Mouse (Mus musculus) cerebellum, adult 11-12 months (tissue): ENCODE measurements around the gene Ucma.

ENCODE experiments used
- DNase-seq: peaks from one replicate; pipeline ENCODE4 v3.0.0; 2022

Gene Ucma

DNA sequence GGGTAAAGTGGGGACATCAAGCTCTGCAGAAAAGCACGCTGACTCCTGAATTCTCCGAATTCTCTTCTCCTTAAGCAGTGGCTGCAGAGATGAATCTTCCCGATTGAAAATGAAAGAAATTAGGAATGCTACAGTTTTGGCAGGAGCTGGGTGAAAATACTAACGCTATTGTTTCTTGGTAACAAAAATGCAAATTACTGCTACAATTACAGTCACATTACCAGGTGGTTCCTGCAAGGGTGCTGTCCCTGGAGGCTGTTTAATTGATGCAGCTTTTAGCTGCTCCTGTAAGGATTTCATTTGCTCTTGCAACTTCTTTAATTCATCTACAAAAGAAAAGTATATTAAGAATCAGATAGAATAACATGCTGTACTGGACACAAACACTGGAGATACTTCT is 31.2 kb downstream of the Ucma start:
- DNase-seq = no peak

DNA sequence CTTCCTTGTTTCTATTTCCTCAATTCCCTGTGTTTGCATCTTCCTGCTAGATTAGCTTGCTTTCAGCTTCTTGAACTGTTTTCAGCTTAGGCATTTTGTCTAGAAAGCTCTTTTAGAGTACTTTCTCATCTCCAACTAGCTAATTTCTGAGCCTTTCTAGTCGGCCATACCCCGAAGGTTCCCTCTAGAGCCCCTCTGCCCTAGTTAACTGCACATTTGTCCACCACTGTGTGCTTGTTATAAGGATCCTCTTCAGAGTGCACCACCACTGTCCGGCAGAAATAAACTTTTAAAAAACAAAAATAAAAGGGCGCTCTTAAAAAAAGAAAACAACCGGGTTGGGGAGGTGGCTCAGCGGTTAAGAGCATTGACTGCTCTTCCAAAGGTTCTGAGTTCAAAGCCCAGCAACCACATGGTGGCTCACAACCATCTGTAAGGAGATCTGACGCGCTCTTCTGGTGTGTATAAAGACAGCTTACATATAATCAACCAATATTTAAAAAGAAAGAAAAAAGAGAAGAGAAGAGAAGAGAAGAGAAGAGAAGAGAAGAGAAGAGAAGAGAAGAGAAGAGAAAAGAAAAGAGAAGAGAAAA is 36.1 kb downstream of the Ucma start:
- DNase-seq = no peak

DNA sequence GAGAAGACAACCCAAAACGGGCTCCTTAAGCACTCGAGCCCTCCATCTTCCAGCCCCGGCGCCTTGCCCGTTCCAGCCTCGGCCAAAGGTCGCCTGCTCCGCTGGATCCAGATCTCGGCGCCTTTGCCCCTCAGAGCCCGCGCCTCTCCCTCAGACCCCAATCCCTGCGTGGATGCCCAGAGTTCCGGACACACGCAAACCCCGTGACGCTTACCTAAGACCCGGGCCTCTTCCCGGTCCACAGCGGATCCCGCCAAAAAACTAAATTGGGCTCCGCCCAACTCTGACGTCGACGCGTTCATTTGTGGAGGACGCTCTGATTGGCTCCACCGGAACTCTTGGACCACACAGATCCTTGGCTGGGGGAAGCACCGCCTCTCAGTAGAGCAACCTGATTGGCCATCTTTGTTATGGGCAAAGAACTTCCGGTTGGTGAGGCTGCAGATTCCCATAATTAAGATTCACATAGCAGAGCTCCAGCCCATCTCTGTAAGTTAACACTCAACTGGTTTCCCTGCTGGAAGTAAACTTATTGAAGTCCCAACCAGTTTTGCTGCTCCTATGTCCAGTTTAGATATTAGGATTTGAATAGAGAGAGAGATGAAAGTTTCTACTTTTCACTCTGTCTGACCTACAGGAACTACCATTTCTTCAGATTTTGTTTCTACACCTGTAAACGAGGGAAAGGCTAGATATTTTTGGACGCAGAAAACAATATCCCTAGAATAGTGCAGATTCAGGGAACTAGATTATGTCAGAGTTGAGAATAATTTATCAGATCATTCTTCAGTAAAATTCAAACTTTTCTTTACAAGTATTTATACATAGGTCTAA is 36.8 kb downstream of the Ucma start, which contains the start of gene Mcm10:
Gene Mcm10 (minus strand): TSS at position 301 of the 834 bp plus-strand sequence.
- DNase-seq = peak; percentile 81

DNA sequence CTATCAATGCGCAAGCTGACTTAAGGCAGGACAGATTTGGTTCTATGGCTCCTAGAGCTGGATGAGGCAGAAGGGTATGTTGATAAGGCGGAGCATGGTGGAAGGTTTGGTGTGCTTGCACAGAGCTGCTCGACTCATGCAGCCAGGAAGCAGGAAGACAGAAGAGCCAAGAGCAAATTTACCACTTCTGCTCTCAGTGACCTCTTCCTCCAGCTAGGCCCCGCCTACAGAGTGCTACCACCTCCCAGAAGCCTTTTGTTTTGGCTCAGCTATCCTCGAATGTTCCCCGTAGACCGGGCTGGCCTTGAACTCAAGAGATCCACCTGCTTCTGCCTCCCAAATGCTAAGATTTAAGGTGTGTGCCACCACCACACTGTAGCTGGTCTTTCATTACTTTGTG is 38.7 kb downstream of the Ucma start:
- no peak for DNase-seq

DNA sequence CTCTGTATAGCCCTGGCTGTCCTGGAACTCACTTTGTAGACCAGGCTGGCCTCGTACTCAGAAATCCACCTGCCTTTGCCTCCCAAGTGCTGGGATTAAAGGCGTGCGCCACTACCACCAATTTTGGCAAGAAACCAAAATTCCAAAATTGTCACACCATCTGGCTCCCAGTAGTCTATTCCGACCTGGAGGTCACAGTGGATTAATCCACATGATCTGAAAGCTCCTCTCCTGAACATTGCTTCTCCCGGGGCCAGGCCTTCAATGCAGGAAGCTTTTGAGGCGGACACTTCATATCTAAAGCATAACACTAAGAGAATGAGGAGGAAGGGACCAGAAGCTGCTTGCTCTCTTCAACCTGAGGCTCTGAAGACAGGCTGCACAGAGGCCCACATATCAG is 39.6 kb downstream of the Ucma start:
- DNase-seq = no peak

DNA sequence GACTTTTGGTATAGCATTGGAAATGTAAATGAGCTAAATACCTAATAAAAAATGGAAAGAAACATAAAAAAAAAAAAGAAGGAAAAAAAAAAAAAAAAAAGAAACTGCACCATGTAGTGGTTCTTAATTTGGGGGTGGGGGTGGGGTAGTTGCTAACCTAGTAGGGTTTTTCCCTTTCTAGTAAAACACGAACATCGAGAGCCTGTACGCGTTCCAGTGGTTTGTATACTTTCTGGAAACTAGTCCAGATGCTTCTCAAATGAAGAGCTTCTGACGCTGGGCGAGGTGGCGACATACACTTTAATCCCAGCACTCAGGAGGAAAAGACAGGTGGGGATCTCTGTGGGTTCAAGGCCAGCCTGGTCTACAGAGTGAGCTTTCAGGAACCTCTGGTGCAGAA is 41.0 kb downstream of the Ucma start:
- no peak for DNase-seq

DNA sequence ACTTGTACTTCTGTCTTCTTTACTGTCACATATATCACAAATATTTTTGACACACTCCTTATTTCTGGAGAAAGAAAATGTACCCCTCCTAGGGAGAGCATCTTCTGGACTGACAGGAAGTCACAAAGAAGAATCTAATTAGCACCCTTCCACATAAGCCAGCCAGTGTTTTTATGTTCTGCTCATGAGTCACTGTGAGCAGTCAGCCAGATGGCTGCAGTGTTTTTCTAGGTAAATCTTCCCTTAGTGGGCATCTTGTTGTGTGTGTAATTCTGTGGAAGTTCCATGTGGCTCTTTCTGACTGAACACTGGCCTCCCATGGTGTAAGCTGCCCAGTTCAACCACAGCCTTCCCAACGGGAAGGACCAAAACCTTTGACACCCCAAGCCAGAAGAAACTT is 43.8 kb downstream of the Ucma start:
- no peak for DNase-seq

DNA sequence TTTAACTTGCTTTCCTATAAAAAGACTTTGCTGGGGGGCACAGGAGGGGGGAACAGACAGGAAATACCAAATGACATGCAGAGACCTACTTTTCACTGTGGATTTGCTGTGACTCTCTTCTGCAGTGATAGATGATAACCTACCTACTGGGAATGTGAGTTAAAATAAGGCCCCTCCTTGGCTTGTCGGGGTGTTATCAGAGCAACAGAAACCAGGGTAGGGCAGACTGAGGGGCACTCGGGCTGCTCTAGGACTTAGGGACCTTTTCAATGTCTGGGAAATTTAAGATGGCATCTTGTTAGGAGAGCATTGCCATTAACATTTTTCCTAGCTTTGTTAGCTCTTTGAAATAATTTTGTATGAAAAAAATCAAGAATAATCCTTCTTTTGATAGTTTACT is 47.4 kb downstream of the Ucma start:
- DNase-seq = no peak

DNA sequence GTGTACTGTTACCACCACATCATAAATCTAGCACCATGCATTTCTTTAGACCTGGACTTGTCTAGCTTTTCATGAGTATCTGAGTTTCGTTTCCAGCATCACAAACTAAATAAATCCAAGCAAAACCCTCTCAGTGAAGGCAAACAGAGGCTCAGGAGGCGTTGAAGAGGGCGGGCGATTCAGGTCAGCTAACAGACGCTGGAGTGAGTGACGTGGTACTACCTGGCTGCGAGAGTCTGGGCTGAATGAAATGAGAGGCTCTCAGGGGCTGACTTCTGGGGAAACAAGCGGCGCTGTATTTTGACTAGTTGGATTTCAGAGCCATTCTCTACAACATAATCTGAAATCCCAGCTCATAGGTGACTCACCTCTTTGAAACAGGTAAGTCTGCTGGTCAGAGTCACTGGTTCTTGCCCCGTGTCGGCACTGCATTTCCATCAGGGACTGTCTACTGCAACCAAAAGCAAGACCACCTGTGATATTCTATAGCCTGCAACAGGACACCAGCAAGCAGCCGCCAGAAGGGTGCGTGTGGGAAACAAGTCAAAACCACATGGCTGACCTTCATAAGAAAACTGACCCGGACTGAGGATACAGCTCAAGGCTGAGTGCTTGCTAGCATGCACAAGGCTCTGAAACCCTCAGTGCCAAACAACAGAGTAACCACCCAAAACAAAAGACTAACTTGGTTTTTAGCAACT is 47.9 kb downstream of the Ucma start:
- no peak for DNase-seq

DNA sequence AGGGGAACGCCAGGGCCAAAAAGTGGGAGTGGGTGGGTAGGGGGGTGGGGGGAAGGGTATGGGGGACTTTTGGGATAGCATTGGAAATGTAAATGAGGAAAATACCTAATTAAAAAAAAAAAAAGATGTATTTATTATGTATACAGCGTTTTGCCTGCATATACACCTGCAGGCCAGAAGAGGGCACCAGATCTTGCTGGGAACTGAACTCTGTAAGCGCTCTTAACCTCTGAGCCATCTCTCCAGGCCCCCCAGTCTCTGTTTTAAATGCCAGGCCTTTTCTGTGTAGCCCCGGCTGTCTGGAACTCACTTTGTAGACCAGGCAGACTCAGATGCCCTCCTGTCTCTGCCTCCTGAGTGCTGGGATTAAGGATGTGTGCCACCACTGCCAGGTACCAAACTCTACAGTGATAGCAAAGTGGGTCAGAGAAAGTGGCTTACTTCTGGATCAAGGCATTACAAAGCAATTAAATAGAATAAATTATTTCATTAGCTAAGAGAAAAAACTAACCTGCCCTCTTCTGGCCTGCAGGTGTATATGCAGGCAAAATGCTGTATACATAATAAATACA is 49.3 kb downstream of the Ucma start:
- no peak for DNase-seq

DNA sequence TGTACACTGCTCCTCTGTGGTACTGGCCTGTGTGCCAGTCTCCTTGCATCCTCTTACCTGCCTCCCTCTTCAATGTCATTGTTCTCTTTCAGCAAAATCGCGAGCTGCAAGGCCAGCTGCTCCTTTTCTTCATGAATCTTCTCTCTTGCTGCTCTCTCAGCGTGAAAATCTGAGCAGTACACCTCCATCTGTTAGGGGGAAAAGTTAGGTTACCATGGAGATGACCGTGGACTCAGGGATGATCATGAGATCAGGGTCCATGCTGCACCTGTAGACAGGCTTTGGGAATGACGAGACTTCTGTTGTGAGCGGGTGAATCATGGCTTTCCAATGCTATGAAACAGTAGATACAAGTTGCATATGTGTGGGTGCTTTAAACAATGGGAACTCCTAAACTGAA is 51.1 kb downstream of the Ucma start:
- no peak for DNase-seq

DNA sequence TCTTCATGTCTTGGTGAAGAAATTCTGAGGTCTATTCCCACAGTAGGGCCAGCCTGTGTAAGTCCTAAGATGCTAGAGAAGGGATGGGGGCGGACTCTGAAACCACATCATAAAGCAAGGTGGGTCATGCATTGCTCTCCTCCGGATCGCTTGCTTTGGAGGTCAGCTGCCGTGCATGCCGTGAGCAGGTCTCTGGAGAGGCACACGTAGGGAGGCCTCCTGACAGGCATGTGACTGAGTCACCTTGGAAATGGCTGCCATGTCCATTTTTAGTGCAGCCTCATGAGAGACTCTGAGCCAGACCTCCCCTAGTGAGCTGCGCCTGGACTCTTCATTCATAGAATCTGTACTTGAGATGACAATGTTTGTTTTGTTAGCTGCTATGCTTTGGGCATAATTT is 52.1 kb downstream of the Ucma start:
- no peak for DNase-seq

DNA sequence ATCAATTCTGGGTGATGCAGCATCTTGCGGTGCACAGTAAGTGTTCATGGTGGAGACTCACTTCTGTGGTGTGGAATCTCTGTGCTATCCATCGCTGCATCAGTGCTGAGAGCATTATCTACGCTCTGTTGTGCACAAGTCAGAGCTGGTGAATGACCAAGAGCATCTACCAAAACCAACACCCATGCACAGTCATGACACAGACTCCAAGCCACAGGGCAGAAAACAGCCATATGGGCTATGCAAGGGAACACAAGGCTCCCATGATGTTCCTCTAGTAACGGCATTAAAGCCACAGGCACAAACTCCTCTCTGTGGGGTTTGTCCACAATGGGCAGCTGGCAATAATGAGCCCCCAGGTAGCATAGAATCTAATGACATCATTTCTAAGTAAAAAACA is 53.9 kb downstream of the Ucma start:
- DNase-seq = no peak

DNA sequence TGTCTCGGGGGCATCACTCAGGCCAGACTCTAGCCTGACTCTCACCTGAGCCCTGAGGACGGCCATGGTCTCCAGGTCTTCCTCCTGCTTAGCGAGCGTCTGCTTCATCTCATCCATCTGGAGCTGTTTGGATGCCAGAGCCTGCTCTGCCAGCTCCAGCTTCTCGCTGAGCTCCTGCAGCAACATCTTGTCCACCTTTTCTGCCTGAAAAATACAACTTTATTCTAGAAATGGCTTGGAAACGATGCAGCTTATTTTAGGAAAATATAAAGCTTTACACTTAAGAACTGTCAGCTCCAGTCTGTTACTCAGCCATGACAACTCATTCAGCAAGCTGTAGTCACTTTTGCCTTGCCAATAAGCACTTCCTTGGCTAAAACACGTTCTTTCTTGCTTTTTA is 55.3 kb downstream of the Ucma start:
- peak; percentile 66 for DNase-seq

DNA sequence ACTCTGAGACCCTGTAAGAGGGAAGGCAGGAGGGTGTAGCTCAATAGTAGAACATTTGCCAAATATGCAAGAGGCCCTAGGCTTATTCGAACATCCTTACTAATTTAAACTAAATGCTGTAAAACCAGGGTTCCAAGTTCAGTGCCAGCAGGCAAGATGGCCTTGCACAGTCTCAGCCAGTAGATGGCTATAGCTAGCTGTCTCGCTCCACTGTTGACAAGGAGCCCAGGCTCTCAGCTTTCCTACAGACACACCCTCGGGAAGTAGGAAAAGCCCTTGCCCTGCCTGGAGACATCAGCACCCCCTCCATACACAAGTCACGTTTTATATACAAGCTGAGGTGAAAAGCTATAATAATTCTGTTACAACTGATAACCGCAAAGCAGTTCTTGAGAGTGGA is 56.7 kb downstream of the Ucma start:
- DNase-seq = no peak

DNA sequence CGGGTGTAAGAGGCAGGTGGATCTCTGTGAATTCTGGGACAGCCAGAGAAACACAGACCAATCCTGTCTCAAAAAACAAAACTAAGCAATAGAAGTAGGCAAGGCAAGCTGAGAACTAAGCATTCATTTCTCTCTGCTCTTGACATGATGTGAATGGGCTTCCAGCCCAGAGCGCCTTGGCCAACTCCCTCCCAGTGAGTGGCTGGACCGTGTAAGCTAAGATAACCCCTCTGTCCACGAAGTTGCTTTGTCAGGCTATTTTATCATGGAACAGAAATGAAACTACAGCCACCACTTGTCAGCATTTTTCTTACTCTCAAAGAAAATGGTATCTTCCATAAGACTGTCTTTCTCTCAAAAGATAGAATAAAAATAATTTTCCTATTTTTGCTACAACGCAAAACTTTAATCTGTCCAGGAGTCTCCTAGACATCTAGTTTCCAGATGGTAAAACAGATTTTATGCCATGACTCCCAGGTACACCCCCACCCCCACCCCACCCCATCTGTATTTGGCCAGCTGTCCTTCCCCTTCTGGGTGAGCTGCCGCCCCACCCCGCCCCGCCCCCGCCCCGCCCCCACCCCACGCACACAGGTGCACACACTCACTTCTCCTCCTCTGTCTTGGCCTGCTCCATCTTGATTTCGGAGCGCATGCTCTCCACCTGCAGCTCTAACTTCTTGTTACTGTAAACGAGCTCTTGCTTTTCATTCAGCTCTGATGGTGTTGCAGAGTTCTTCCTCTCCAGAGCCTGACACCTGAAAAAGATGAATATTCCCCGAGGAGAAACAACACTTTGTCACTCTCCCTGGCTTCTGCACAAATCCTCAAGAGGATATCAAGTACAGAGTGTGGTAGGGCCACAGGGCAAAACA is 57.9 kb downstream of the Ucma start:
- no peak for DNase-seq

DNA sequence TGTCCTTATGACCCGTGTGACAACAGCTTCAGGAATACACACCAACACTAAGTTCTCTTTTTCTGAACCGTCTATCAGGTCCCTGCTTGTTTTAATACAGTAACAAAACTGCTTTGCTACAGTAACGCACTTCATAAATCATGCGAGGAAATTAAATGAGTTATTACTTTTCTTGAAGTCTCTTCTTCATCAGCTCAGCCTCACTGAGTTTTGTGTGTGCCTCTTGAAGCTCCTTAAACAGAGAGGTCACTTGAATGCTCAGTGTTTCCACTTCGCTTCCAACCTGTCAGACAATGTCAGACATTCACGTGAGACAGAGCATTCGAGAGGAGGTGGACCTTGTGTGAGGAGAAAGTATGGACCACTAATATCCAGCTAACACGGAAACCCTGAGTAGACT is 58.9 kb downstream of the Ucma start:
- DNase-seq = no peak

DNA sequence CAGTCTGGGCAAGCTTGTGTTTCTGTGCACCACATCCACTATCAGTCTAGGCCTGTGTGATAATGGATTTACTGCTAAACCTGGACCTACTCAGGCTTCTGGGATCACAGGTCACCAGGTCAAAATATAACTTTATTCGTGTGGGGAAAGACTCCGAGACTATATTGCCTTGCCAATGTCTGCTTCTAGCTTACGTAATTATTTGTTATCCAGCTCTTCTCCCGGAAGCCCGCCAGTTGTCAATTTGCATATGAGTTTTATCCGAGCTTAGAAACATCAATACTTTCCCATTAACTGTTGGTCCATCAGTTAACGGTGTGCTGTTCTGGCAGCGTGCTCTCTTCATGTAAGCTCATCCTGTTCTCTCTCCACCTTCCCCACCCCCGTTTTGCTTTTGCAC is 59.3 kb downstream of the Ucma start:
- DNase-seq = no peak
